Mouse (Mus musculus): Measurements from ENCODE around the gene Entpd1.

Gene Entpd1

GRCm38 (mm10) chr19:40667111-40667510 is 54.9 kb downstream of the Entpd1 start:
- no peak for DNase-seq

- DNase-seq = no peak
These were observed 63.2 kb downstream of the Entpd1 start for GRCm38 (mm10) chr19:40675329-40675728.

- no peak for DNase-seq
These were observed 65.9 kb downstream of the Entpd1 start for GRCm38 (mm10) chr19:40678087-40678486.

- DNase-seq = peak; percentile 45
These were observed 66.6 kb downstream of the Entpd1 start for GRCm38 (mm10) chr19:40678532-40679307.

GRCm38 (mm10) chr19:40679632-40680031 is 67.5 kb downstream of the Entpd1 start:
- no peak for DNase-seq

- DNase-seq = no peak
These were observed 72.0 kb downstream of the Entpd1 start for GRCm38 (mm10) chr19:40684124-40684523.

GRCm38 (mm10) chr19:40684566-40684965 is 72.4 kb downstream of the Entpd1 start:
- no peak for DNase-seq

GRCm38 (mm10) chr19:40687291-40687927 is 75.2 kb downstream of the Entpd1 start:
- peak; percentile 25 for DNase-seq

GRCm38 (mm10) chr19:40693201-40693600 is 81.0 kb downstream of the Entpd1 start:
- DNase-seq = no peak

- no peak for DNase-seq
These were observed 84.0 kb downstream of the Entpd1 start for GRCm38 (mm10) chr19:40696116-40696515.

GRCm38 (mm10) chr19:40698103-40698853 is 86.1 kb downstream of the Entpd1 start:
- no peak for DNase-seq

- no peak for DNase-seq
These were observed 87.7 kb downstream of the Entpd1 start for GRCm38 (mm10) chr19:40699816-40700215.

- DNase-seq = peak; percentile 79
These were observed 90.2 kb downstream of the Entpd1 start for GRCm38 (mm10) chr19:40702406-40702805.

- DNase-seq = no peak
These were observed 100.9 kb downstream of the Entpd1 start for GRCm38 (mm10) chr19:40712889-40713628.

GRCm38 (mm10) chr19:40714700-40715099 is 102.5 kb downstream of the Entpd1 start:
- no peak for DNase-seq

- no peak for DNase-seq
These were observed 104.8 kb downstream of the Entpd1 start for GRCm38 (mm10) chr19:40716981-40717380.

GRCm38 (mm10) chr19:40719439-40720105 is 107.4 kb downstream of the Entpd1 start:
- DNase-seq = no peak

GRCm38 (mm10) chr19:40720381-40720780 is 108.2 kb downstream of the Entpd1 start:
- no peak for DNase-seq

GRCm38 (mm10) chr19:40722137-40723038 is 110.2 kb downstream of the Entpd1 start:
- DNase-seq = peak; percentile 48

- DNase-seq = no peak
These were observed 111.3 kb downstream of the Entpd1 start for GRCm38 (mm10) chr19:40723516-40723915.

GRCm38 (mm10) chr19:40726148-40726547 is 114.0 kb downstream of the Entpd1 start:
- DNase-seq = no peak
